Mouse (Mus musculus) spleen, adult 2 months (tissue): ENCODE measurements around the gene Ispd.

Source experiments
- CTCF ChIP-seq: fragments of 200-500 bp; IDR thresholded peaks from 2 replicates; pipeline ENCODE4 v1.5.1; 2011; ENCODE audit warnings: mild to moderate bottlenecking, inconsistent platforms; ENCODE audit not compliant: insufficient read depth, insufficient read length, insufficient replicate concordance; ENCODE audit errors: extremely low read depth
- POLR2A ChIP-seq: fragments of 200-500 bp; IDR thresholded peaks from 2 replicates; pipeline ENCODE4 v1.6.1; 2011; ENCODE audit warnings: low read depth, low read length, inconsistent platforms

DNA sequence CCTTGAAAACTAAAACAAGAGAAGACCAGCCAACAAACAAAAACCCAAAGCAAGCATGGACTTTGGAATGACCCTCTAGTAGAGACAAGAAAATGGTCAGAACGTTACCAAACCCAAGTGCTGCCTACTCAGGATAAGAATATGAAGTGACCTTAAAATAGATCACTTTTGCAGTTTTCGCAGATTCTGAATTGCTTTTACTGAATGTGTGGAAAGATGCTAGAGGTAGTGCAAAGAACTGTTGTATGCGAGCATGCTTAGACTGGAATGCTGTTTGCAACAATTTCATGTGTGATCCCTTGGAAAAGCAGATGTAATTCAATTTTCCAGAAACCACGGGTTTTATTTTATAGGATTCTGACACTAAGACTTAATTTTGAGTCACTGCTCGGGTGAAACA is 153.3 kb downstream of the Ispd start:
- TF ChIP-seq CTCF, result no peak
- no peak for TF ChIP-seq POLR2A
